Mouse (Mus musculus) spleen, adult 2 months (tissue): ENCODE results near the gene Aktip.

Experiments
- CTCF ChIP-seq: fragments of 200-500 bp; IDR thresholded peaks from 2 replicates; pipeline ENCODE4 v1.5.1; 2011; ENCODE audit warnings: mild to moderate bottlenecking, inconsistent platforms; ENCODE audit not compliant: insufficient read depth, insufficient read length, insufficient replicate concordance; ENCODE audit errors: extremely low read depth
- POLR2A ChIP-seq: fragments of 200-500 bp; IDR thresholded peaks from 2 replicates; pipeline ENCODE4 v1.6.1; 2011; ENCODE audit warnings: low read depth, low read length, inconsistent platforms

- no peak for TF ChIP-seq CTCF
- no peak for TF ChIP-seq POLR2A
These were observed 24.5 kb upstream of the Aktip start for GRCm38 (mm10) chr8:91224227-91224626.
